Comparison of ENCODE assay signal across 15 mouse cellular contexts in the genomic region with DNA sequence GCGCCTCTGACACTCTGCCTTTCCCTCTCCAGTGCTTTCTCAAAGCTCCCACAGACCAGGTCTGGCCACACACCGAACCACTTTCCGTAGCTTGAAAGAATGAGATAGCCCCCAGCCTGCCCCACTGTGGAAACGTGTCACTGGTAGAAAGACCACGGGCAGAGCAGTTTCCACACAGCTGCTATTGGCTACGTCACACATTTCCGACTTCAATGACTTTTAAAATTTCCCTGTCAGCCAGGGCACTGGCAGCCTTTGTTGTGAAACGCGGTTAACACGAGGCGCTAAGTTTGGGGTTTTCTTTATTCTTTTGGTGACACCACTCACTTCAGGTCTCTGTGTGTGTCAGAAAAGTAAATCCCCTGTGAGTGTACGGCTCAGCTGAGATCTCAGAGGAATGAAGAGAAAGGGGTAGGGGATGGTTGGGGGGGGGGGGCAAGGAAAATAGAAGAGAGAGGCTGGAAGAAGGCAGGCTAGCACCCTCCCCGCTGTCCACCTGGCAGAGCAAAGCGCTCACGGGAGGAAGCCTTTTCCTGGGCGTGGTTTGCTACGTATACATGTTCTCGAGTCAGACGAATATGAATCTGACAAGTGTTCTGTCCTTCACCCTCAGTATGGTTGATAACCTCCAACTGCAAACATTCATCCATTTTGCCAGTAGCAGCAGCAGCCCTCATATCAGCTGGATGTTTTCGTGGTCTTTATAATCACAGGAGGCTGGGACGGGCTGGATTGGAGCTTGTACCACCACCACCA. TPM values are rescaled to one million over a fixed set of nuclear protein-coding genes. Genes with fewer than 3 reads are reported as not detected.
DNase-seq lines count a peak whose midpoint lies in the region; ATAC-seq lines count a peak whose summit lies in the region.
"Had no signal": no experiment of that assay in that cellular context is flagged by ENCODE, and none has a peak within 500 bp of the region (broad histone marks: within the 10 kb centered on the region; RNA-seq: fewer than 3 reads in every experiment).

No protein-coding gene starts in this region.

- WGBS in forebrain, embryonic 10.5 days: 85% methylated on average over 21 of the region's 21 CpGs
- 76% methylated on average over 21 of the region's 21 CpGs for WGBS in forebrain, embryonic 15.5 days

- intact Hi-C loops in left cerebral cortex, postnatal 10 days (cut with DNase I): no loop called here

- no peak overlapping the region for H3K9ac ChIP-seq in forebrain, embryonic 15.5 days (replicated peaks)
- H3K9ac ChIP-seq: forebrain, postnatal 0 days; hindbrain, embryonic 13.5 days; midbrain, embryonic 12.5 days; neural tube, embryonic 15.5 days had no signal

- peaks cover 25% of the 10 kb centered on the region for H3K4me1 ChIP-seq in forebrain, embryonic 10.5 days
- H3K4me1 ChIP-seq in forebrain, embryonic 15.5 days: no peaks in the 10 kb centered on the region

- H3K9me3 ChIP-seq in forebrain, embryonic 10.5 days: no peaks in the 10 kb centered on the region
- H3K9me3 ChIP-seq in forebrain, embryonic 15.5 days: no peaks in the 10 kb centered on the region
- H3K9me3 ChIP-seq: hindbrain, embryonic 13.5 days; midbrain, embryonic 12.5 days; neural tube, embryonic 15.5 days had no signal

- no peaks in the 10 kb centered on the region for H3K27me3 ChIP-seq in forebrain, embryonic 10.5 days (ENCODE audit: poor library complexity, severe bottlenecking)
- no peaks in the 10 kb centered on the region for H3K27me3 ChIP-seq in forebrain, embryonic 15.5 days
- H3K27me3 ChIP-seq: hindbrain, embryonic 13.5 days; midbrain, embryonic 12.5 days; neural tube, embryonic 15.5 days had no signal

- ATAC-seq in forebrain, embryonic 15.5 days (replicated peaks): no peak
- ATAC-seq in granulocyte monocyte progenitor cell, adult 5-6 weeks (replicated peaks; ENCODE audit: poor library complexity, severe bottlenecking): peak; percentile 73
- ATAC-seq: forebrain, postnatal 0 days had no signal

- no peak overlapping the region for H3K4me2 ChIP-seq in forebrain, embryonic 15.5 days (replicated peaks)
- H3K4me2 ChIP-seq: hindbrain, embryonic 13.5 days; midbrain, embryonic 12.5 days had no signal

- H3K4me3 ChIP-seq in forebrain, embryonic 10.5 days: no peak overlapping the region
- no peak overlapping the region for H3K4me3 ChIP-seq in forebrain, embryonic 15.5 days
- H3K4me3 ChIP-seq: heart, adult 2 months; hindbrain, embryonic 13.5 days; midbrain, embryonic 12.5 days; neural tube, embryonic 15.5 days had no signal

- DNase-seq in forebrain, embryonic 10.5 days (ENCODE audit: extremely low spot score, low spot score): no peak
- peak; percentile 96 for DNase-seq in CD4-positive helper T cell, adult 2 months (ENCODE audit: low read depth, low spot score)
- DNase-seq in natural killer cell, adult 2 months (ENCODE audit: low spot score in 2 of 2): peak; percentile 85 to 93
- no peak for DNase-seq in left cerebral cortex, postnatal 10 days (ENCODE audit: extremely low spot score in 1 of 2, low spot score in 2 of 2)
- DNase-seq in heart, adult 11 months: no peak
- DNase-seq in heart, adult 9 months (ENCODE audit: low spot score in 2 of 2): no peak
- DNase-seq: embryo, embryonic 11 days; forebrain, postnatal 0 days; heart, adult 2 months; kidney, postnatal 10 days had no signal

- H3K27ac ChIP-seq in forebrain, embryonic 10.5 days: 0 out of 2 replicates have a peak overlapping the region, but pooled peaks have one; percentile 48
- H3K27ac ChIP-seq in forebrain, embryonic 15.5 days (replicated peaks): no peak overlapping the region
- H3K27ac ChIP-seq: heart, adult 2 months; hindbrain, embryonic 13.5 days; midbrain, embryonic 12.5 days; neural tube, embryonic 15.5 days had no signal

- H3K36me3 ChIP-seq in forebrain, embryonic 10.5 days (replicated peaks): no peaks in the 10 kb centered on the region
- H3K36me3 ChIP-seq in forebrain, embryonic 15.5 days: no peaks in the 10 kb centered on the region
- H3K36me3 ChIP-seq: hindbrain, embryonic 13.5 days; midbrain, embryonic 12.5 days; neural tube, embryonic 15.5 days had no signal

RNA-seq across cellular contexts. Expression of gene Fndc1, which starts 47.9 kb away (rescaled TPM):
- 0.64 and 0.82 TPM in 2 replicates for polyA plus RNA-seq in forebrain, embryonic 10.5 days (2016; fragmentation: Nextera tagmentation; extraction: Ambion mirVana)
- polyA plus RNA-seq in forebrain, embryonic 15.5 days (2015; fragmentation: Nextera tagmentation; extraction: Ambion mirVana): 2.0 and 2.5 TPM in 2 replicates
- not detected in 2 replicates for total RNA-seq in granulocyte monocyte progenitor cell, adult 5-6 weeks (2014; fragmentation: Nextera tagmentation)
- total RNA-seq in granulocyte monocyte progenitor cell, adult 5-6 weeks (2017): not detected in 2 replicates
- 10 to 100 TPM; 10.2 to 10.9 TPM for total RNA-seq in left cerebral cortex, postnatal 10 days (2021)

RNA-seq across cellular contexts. Expression of gene Tagap, which starts 50.8 kb away (rescaled TPM):
- 0.29 and 0.37 TPM in 2 replicates for polyA plus RNA-seq in forebrain, embryonic 10.5 days (2016; fragmentation: Nextera tagmentation; extraction: Ambion mirVana)
- polyA plus RNA-seq in forebrain, embryonic 15.5 days (2015; fragmentation: Nextera tagmentation; extraction: Ambion mirVana): 0.36 and 0.41 TPM in 2 replicates
- total RNA-seq in granulocyte monocyte progenitor cell, adult 5-6 weeks (2014; fragmentation: Nextera tagmentation): 21.8 and 23.3 TPM in 2 replicates
- 19.3 and 21.8 TPM in 2 replicates for total RNA-seq in granulocyte monocyte progenitor cell, adult 5-6 weeks (2017)
- total RNA-seq in left cerebral cortex, postnatal 10 days (2021): 1 to 10 TPM; 4.8 to 5.2 TPM

Comparison
In these comparisons a context has a peak if more than half of its experiments do, and no peak if none do; other contexts are left out.
1. DNase-seq: peak in CD4-positive helper T cell, adult 2 months (single experiment) and natural killer cell, adult 2 months (2 of 2); none in forebrain, embryonic 10.5 days (single experiment), left cerebral cortex, postnatal 10 days (0 of 2), heart, adult 11 months (single experiment) and heart, adult 9 months (0 of 2).
2. RNA of gene Fndc1, which starts 47.9 kb away (total RNA-seq): 10.2 to 10.9 TPM in left cerebral cortex, postnatal 10 days; not detected in granulocyte monocyte progenitor cell, adult 5-6 weeks; every median in the first group is over 10 times any median in the second.